Mouse (Mus musculus): ENCODE results near the gene Osr1.

Osr1 gene

DNA sequence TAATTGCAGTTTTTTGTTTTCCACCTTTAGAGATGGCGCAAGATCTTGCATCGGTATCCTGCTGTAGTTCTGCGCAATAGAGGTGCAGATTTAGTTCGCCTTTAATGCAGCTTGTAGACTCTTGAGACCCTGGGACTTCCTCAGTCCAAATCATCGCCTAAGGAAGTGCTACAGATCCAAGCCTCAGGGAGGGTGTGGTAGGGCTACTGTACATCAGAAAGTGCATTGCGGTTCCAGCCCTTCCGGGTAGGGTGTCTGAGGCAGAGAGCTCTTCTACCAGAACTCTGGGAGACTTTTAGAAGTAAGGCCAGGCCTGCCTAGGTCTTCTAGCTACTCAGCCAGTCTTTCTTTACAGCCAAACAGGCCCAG is 15.2 kb downstream of the Osr1 start:
- no peak for DNase-seq (ENCODE audit: low spot score in 2 of 2)

DNA sequence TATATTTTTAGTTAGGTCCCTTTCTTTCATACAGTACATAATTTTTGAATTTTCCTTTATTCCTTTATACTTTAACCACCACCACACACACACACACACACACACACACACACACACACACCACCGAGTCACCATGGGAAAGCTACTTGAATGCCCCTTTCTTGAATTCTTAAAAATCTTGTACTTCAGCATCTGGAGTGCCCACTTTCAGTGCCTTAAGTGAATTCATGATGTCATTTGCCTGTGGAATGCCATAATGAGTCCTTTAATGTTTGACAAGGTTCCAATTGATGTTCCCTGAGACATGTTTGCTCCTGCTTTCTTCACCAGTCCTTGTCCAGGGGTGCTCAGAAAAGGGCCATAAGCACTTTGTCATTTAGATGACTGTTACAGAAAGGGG is 17.8 kb downstream of the Osr1 start:
- no peak for DNase-seq (ENCODE audit: low spot score in 2 of 2)

DNA sequence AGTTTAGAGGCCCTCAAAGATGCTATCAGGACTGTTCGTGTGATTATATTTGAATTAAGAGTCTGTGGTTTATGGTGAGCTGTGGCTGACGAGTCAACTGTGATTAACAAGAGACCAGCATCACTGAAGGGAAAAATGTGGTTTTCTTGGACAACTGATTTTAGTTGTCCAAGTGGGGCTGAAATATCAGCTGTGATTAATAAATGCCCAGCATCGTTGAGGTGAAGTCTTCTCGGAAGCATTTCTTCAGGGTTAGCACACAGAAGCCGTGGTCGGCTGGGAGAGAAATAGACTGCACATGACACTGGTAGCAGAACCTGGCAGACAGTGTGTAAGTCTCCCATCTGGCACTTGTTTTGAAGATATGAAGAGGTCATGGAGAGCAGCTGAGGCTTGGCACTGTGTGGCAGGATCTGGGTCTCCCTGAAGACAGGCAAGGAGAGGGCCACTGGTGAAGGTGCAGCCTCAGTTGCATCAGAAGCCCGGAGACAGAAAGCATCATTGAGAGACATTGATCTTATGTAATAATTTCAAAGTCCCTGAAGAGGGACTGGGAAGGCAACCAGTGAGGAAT is 19.7 kb downstream of the Osr1 start:
- no peak for DNase-seq (ENCODE audit: low spot score in 2 of 2)

DNA sequence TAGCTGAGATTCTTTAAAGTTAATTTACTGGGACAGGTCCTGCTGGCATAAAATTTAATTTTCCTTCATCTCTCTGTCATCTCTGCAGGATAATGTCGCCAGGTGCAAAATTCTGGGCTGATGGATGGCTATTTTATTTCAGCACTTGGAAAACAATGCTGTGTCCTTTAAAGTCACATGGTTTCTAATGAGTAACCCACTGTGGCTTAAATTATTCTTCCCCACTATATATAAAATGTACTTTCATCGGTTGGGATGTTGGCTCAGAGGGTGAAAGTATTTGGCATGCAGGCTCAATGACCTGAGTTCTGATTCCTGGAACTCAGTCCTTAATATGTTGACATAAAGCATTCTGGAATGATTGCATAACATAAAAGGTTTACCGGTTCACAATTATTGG is 21.2 kb downstream of the Osr1 start:
- no peak for DNase-seq (ENCODE audit: low spot score in 2 of 2)

DNA sequence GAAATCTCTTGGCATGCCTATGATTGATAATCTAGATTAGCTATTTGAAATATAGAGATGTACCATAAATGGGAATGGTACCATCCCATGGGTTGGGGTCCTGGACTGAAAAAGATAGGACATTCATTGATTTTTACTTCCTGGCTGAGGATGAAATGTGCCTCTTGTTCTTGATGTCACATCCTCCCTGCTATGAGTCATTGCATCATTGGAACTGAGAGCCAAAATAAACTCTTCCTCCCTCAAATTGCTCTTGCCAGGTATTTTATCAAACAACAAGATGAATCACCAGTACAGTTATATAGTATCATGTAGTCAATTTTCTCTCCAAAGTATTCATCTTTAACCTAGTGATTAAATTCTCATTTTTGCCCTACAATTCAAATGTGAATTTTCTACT is 28.3 kb downstream of the Osr1 start:
- no peak for DNase-seq (ENCODE audit: low spot score in 2 of 2)
